Mouse (Mus musculus) heart, adult 8-10 months (tissue): ENCODE data around the gene Gm9887. TPM values are rescaled to one million over a fixed set of nuclear protein-coding genes. Genes with fewer than 3 reads are reported as not detected.

Source experiments
- DNase-seq: peaks from one replicate; pipeline ENCODE4 v3.0.0; 2022; ENCODE audit warnings: low spot score
- microRNA-seq: library from miRNA; unstranded; fragments of <30 nt; microRNA quantifications from one replicate; pipeline ENCODE4 v1.2.0, GENCODE M21; 2022
- total RNA-seq, 4 experiments: library from RNA; stranded (reverse); gene quantifications; 2 replicates each; pipeline ENCODE4 v1.2.4; 2022

Gm9887 gene
- total RNA-seq, 4 experiments from 2014 or later, result 0.63 to 1.3 (median 0.77) TPM

GRCm38 (mm10) chr12:69360997-69361899 lies 11.0 kb downstream of the Gm9887 start:
- peak; percentile 99 for DNase-seq

- peak; percentile 88 for DNase-seq
These were observed 11.6 kb downstream of the Gm9887 start for GRCm38 (mm10) chr12:69360655-69360996.

GRCm38 (mm10) chr12:69357300-69357646 lies 15.0 kb downstream of the Gm9887 start:
- no peak for DNase-seq

DNA sequence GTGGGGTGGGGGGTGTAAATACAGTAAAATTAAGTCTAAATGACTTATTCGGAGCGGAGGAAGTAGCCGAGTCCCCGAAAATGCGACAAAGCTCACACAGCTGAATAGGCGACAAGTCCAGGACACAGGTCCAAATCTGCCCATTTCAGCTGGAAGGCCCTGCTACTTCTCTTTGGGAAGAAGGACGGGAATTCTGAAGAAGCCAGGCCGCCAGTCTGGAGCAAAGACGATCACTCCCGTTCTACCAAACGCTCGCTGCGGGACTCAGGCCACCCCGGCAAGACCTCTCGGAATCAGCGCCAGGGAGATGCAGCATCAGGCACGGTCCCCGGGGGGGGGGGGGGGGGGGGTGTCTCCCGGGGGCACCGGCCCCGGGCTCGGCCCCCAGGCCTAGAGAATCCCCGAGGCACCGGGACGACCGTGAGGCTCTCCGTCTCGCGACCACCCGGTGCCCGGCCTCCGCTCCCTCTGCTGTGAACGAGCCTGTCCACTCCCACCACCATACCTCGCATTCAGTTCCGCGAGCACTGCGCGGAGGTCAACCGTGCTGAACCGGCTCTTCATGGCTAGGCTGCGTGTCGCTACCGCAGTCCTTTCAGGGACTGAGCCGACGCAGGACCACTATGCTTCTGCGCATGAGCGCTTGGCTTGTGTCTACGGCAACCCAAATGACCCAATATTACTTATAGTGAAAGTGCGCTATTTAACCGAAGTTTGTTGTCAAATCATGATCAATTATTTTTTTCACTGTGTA lies 15.5 kb downstream of the Gm9887 start, which contains the start of gene Nemf:
Gene Nemf, minus strand, starts transcription at position 620 of the 754 bp plus-strand sequence.
- peak; percentile 94 for DNase-seq

DNA sequence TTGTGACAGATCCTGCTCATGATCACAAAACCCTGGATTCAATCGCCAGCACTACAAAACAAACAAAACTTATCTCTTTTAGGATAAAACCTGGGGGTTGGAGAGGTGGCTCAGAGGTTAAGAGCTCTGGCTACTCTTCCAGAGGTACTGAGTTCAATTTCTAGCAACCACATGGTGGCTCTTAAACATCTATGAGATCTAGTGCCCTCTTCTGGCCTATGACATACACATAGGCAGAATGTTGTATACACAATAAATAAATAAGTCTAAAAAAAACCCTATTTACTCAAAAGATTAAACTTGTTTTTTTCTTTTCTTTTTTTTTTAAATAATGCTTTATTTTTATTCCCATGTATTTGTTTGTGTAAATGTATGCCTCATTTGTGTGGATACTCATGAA lies 20.6 kb downstream of the Gm9887 start:
- no peak for DNase-seq

- no peak for DNase-seq
These were observed 22.3 kb downstream of the Gm9887 start for GRCm38 (mm10) chr12:69349928-69350327.

- DNase-seq, result no peak
These were observed 38.7 kb downstream of the Gm9887 start for GRCm38 (mm10) chr12:69333547-69333946.

GRCm38 (mm10) chr12:69332147-69332546 lies 40.1 kb downstream of the Gm9887 start:
- no peak for DNase-seq

DNA sequence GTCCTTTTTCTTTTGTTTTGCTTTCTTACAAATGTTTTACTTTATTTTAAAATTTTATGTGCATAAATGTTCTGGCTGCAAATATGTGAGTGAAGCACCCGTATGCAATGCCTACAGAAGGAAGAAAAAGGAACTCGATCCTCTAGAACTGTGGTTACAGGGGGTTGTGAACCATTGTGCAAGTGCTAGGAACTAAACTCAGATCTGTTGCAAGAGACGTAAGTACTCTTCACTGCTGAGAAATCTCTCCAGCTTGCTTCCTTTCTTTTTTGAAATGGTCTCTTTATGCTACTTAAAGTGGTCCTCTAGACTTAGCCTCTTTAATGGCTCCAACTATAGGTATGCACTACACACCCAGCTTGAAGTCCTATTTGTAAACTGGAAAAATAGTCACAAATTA lies 41.1 kb downstream of the Gm9887 start:
- DNase-seq, result no peak

Small RNA genes within 50 kb of the gene (microRNA-seq; reads per million reads assigned to microRNA genes)
- 1.4 reads per million for gene Gm47299
- gene Gm47305, result not detected

Other genes with a start within 250 kb of the Gm9887 start
- 1,000 to 10,000 TPM; 1,252 to 1,700 (median 1,462) TPM for gene Rps29, start 213.3 kb downstream of the Gm9887 start, total RNA-seq
- gene Lrr1, start 203.6 kb downstream of the Gm9887 start, total RNA-seq, result not detected
- 100 to 1,000 TPM; 194 to 232 (median 216) TPM for gene Rpl36al, start 188.4 kb downstream of the Gm9887 start, total RNA-seq
- 10 to 100 TPM; 16.6 to 19.7 (median 16.9) TPM for gene Mgat2, start 188.3 kb downstream of the Gm9887 start, total RNA-seq
- 1 to 10 TPM; 2.6 to 4.0 (median 3.3) TPM for gene Gm49383, start 175.4 kb downstream of the Gm9887 start, total RNA-seq
- under 1 TPM; 0.57 to 0.73 (median 0.65) TPM for gene Dnaaf2, start 174.0 kb downstream of the Gm9887 start, total RNA-seq
- gene Gm49384, start 168.2 kb downstream of the Gm9887 start, total RNA-seq, result 1 to 10 TPM; 2.3 to 4.1 (median 3.3) TPM
- gene Pole2, start 144.3 kb downstream of the Gm9887 start, total RNA-seq, result under 1 TPM; 0.17 to 0.65 (median 0.35) TPM
- gene Klhdc1, start 131.3 kb downstream of the Gm9887 start, total RNA-seq, result 10 to 100 TPM; 43.3 to 53.9 (median 48.2) TPM
- 100 to 1,000 TPM in 3 of 4 experiments, 10 to 100 TPM in 1; 100.0 to 112 (median 105) TPM for gene Klhdc2, start 75.8 kb downstream of the Gm9887 start, total RNA-seq
- gene Nemf, start 15.3 kb downstream of the Gm9887 start, total RNA-seq, result 10 to 100 TPM; 18.9 to 22.6 (median 20.7) TPM
- gene Arf6, start 308 bp downstream of the Gm9887 start, total RNA-seq, result 10 to 100 TPM; 33.7 to 39.7 (median 39.6) TPM
- gene Vcpkmt, start 210.6 kb upstream of the Gm9887 start, total RNA-seq, result 1 to 10 TPM; 2.7 to 3.7 (median 3.3) TPM